ENCODE assay signal across 12 mouse cellular contexts in the genomic region with DNA sequence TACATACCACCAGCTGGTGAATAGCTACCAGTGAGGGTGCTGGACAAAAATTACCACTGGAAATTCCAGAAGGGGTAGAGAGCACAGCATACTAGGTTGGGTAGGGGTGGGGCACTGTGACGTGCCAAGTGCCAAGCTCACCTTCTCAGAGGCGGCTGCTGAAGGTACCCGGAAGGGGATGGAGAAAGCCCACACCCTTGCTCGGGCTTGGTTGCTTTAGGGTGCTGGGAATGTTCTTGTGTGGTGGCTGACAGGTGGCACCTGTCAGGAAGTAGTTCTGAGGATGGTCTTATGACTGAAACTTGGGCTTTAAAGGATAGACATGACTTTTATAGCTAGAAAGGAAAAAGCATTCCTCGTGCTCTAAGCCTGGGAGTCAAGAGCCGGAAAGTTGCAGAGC.
"Had no signal": no experiment of that assay in that cellular context is flagged by ENCODE, and none has a peak within 500 bp of the region (broad histone marks: within the 10 kb centered on the region; RNA-seq: fewer than 3 reads in every experiment).

No protein-coding gene starts in this region.

- DNase-seq: retina, postnatal 1 day; right cerebral cortex, adult 18-20 months; right cerebral cortex, postnatal 14 days; right cerebral cortex, postnatal 25 days; right cerebral cortex, postnatal 4 days; spleen, adult 18-20 months; thymus, adult 18-20 months; thymus, adult 2 months; thymus, postnatal 14 days; thymus, postnatal 25 days; thymus, postnatal 36 days; thymus, postnatal 4 days had no signal
